Mouse (Mus musculus) forebrain, embryonic 10.5 days (tissue): ENCODE results near the gene Ppp4c. TPM values are rescaled to one million over a fixed set of nuclear protein-coding genes. Genes with fewer than 3 reads are reported as not detected.
A peak's percentile ranks its signal among the peaks of the same experiment; 100 is the strongest.

Experiments
- DNase-seq: peaks from one replicate; pipeline ENCODE4 v3.0.0-alpha.2; 2017; ENCODE audit warnings: low spot score; ENCODE audit errors: extremely low spot score
- H3K27ac ChIP-seq: fragments of 300-500 bp; sonication (generic); 2 replicates; pipeline ENCODE4 v1.5.1; 2016; ENCODE audit warnings: mild to moderate bottlenecking
- H3K27me3 ChIP-seq: fragments of 300-500 bp; sonication (generic); 2 replicates; pipeline ENCODE4 v1.6.1; 2016; ENCODE audit warnings: mild to moderate bottlenecking; ENCODE audit not compliant: poor library complexity, severe bottlenecking
- H3K36me3 ChIP-seq: fragments of 300-500 bp; sonication (generic); replicated peaks from 2 replicates; pipeline ENCODE4 v1.6.1; 2016; ENCODE audit warnings: mild to moderate bottlenecking, moderate library complexity
- H3K4me1 ChIP-seq: fragments of 300-500 bp; sonication (generic); 2 replicates; pipeline ENCODE4 v1.6.1; 2016
- H3K4me3 ChIP-seq: fragments of 300-500 bp; sonication (generic); 2 replicates; pipeline ENCODE4 v1.5.1; 2016; ENCODE audit warnings: mild to moderate bottlenecking, moderate library complexity
- H3K9me3 ChIP-seq: fragments of 300-500 bp; sonication (generic); 2 replicates; pipeline ENCODE4 v1.6.1; 2016; ENCODE audit warnings: mild to moderate bottlenecking, moderate library complexity
- WGBS: fragments of 180-500 bp; shearing (Covaris S2); methylation state at CpG from one replicate; pipeline ENCODE4 v1.1.7; 2016; 5-methylcytosine and 5-hydroxymethylcytosine counted together
- polyA plus RNA-seq: library from polyadenylated mRNA; unstranded; fragments of >200 nt; fragmentation: Nextera tagmentation; extraction: Ambion mirVana; gene quantifications from 2 replicates; pipeline ENCODE4 v1.2.1, GENCODE M21; 2016

The Ppp4c gene
- polyA plus RNA-seq, 1 experiment from 2014 or later: 423 TPM

DNA sequence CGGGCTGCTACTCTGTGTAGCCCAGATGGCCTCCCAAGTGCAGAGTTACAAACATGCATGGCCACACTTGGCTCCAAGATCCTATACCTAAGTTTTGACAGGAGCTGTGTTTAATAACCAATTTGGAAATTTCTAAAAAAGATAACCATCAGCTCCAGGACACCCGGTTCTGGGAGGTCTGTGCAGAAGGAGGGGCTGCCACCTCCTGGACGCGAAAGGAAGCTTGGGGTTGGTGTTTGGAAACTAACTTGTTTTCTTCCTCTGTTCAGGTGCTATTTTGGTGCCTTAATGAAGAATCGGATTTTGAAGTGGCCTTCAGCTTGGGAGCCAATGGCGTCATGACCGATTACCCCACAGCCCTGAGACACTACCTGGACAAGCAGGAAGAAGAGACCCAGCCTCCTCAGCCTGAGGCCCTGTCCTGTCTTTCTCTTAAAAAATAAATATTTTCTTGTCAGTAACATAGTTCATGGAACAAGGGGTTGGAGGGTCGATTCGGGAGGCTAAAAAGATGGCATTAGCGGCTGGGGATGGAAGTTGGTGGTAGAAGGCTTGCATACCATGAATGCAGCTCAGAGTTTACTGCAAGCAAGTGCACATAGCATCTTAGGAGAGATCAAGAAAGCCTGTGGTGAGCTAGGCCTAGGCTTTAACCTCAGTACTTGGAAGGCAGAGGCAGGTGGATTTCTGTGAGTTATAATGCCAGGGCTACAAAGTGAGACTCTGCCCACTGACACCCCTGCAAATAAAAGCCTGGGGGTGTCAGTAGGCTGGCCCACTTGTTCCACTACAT is 16.9 kb downstream of the Ppp4c start:
- 84% methylated on average over 10 of the region's 10 CpGs for WGBS
- DNase-seq: no peak

DNA sequence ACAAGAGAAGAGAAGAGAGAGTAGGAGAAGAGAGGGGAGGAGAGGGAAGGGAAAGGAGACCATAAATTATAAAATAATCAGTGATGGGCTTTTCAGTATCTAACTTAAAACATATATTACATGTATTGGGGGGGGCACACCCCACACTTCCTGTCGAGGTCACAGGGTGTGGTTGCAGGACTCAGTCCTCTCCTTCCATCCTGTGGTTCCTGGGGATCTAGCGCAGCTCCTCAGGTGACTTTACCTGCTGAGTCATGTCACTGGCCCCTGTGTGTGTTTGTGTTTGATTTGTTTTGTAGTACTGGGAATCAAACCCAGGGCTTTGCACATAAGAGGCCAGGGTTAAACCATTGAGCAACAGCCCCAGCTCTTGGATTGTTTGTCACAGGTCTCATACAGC is 17.8 kb downstream of the Ppp4c start:
- 89% methylated on average over 2 of the region's 2 CpGs for WGBS
- H3K4me1 ChIP-seq: peaks cover 37% of the 10 kb centered on the region
- DNase-seq: no peak
- no peak overlapping the region for H3K27ac ChIP-seq
- no peaks in the 10 kb centered on the region for H3K27me3 ChIP-seq
- peaks cover 42% of the 10 kb centered on the region for H3K36me3 ChIP-seq
- no peak overlapping the region for H3K4me3 ChIP-seq
- H3K9me3 ChIP-seq: no peaks in the 10 kb centered on the region

More for the DNA sequence above, 16.9 kb downstream of the Ppp4c start:
- H3K27ac ChIP-seq: peak overlapping the region; percentile 96
- H3K4me1 ChIP-seq: peaks cover 46% of the 10 kb centered on the region
- peaks cover 32% of the 10 kb centered on the region for H3K36me3 ChIP-seq
- no peaks in the 10 kb centered on the region for H3K27me3 ChIP-seq
- peak overlapping the region; percentile 88; the same call in 1 of the 2 replicates for H3K4me3 ChIP-seq
- no peaks in the 10 kb centered on the region for H3K9me3 ChIP-seq

- Histone ChIP-seq H3K4me1 (peaks cover 34% of the 10 kb centered on the region), H3K36me3 (peaks cover 50% of the 10 kb centered on the region), H3K4me3 (no peak overlapping the region), H3K27ac (no peak overlapping the region), H3K9me3 (no peaks in the 10 kb centered on the region), H3K27me3 (no peaks in the 10 kb centered on the region)
- DNase-seq: no peak
- 91% methylated on average over 2 of the region's 2 CpGs for WGBS
Observed at GRCm38 (mm10) chr7:126773351-126773750, 18.9 kb downstream of the Ppp4c start.

DNA sequence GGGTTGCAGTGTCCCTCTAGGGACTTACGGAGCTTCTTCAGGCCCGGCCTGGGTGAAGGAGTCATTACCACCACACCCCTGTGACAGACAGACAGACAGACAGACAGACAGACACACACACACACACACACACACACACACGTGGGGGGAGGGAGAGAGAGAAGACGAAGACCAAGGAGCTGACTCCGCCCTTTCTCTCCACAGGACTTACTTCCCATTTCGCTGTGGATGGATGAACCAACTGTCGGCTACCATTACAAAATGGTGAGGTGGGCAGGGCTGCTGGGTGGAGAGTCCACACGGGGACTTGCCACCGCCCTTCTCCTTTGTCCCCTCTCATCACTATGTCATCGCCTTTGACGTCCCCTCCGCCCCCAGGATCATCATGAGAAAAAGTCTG is 21.5 kb downstream of the Ppp4c start:
- Histone ChIP-seq H3K9me3 (no peaks in the 10 kb centered on the region), H3K27me3 (no peaks in the 10 kb centered on the region), H3K36me3 (peaks cover 76% of the 10 kb centered on the region), H3K4me3 (no peak overlapping the region), H3K4me1 (peaks cover 8% of the 10 kb centered on the region), H3K27ac (no peak overlapping the region)
- 87% methylated on average over 12 of the region's 12 CpGs for WGBS
- DNase-seq: no peak

GRCm38 (mm10) chr7:126767001-126767400 is 25.3 kb downstream of the Ppp4c start:
- H3K36me3 ChIP-seq: peaks cover 97% of the 10 kb centered on the region
- WGBS: 91% methylated on average over 8 of the region's 8 CpGs
- DNase-seq: no peak
- no peaks in the 10 kb centered on the region for H3K9me3 ChIP-seq
- H3K4me1 ChIP-seq: peaks cover 11% of the 10 kb centered on the region
- H3K27ac ChIP-seq: no peak overlapping the region
- no peaks in the 10 kb centered on the region for H3K27me3 ChIP-seq
- H3K4me3 ChIP-seq: no peak overlapping the region

- Histone ChIP-seq H3K4me3 (no peak within 1 kb of the TSS), H3K4me1 (peaks cover 19% of the 10 kb centered on the region), H3K9me3 (no peaks in the 10 kb centered on the region), H3K27me3 (no peaks in the 10 kb centered on the region), H3K27ac (no peak within 1 kb of the TSS), H3K36me3 (peaks cover 98% of the 10 kb centered on the region)
- WGBS: 95% methylated on average over 16 of the region's 16 CpGs
- DNase-seq: no peak
Observed at GRCm38 (mm10) chr7:126766201-126766600, 26.1 kb downstream of the Ppp4c start, which contains the start of gene Gdpd3. TSS of gene Gdpd3 (plus strand) at chr7:126766334.

GRCm38 (mm10) chr7:126765540-126765939 is 26.8 kb downstream of the Ppp4c start:
- Histone ChIP-seq H3K27ac (no peak overlapping the region), H3K36me3 (peaks cover 98% of the 10 kb centered on the region), H3K9me3 (no peaks in the 10 kb centered on the region), H3K4me1 (peaks cover 26% of the 10 kb centered on the region), H3K27me3 (no peaks in the 10 kb centered on the region), H3K4me3 (no peak overlapping the region)
- 92% methylated on average over 9 of the region's 9 CpGs for WGBS
- DNase-seq: no peak

- 0 out of 2 replicates have a peak overlapping the region, but pooled peaks have one; percentile 5 for H3K4me3 ChIP-seq
- 79% methylated on average over 17 of the region's 17 CpGs for WGBS
Observed at GRCm38 (mm10) chr7:126762471-126763008, 29.8 kb downstream of the Ppp4c start.

DNA sequence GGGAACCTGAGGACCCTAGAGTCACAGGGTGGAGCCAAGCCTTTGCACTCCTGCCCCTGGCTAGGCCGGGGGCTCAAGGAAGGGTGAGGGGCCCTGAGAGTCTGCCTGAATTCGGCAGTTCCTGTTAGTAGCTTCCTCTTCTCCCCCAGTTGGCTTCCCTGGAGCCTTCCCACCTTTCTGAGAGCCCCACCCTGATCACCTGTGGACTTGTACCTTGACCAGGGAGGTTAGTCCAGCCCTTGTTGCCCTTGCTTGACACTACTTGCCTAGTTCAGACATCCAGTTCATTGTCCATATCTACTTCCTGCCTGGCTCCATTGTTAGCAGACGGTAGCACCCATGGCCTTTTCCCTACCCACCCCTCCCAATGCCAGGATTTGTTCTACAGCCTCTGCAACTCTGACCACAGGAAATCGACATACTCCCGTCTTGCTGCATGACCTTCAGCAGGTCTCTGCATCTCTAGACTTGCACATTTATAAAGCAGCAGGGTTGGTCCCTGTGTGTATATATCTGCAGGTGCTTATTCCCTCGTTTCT is 30.7 kb downstream of the Ppp4c start:
- no peak for DNase-seq
- Histone ChIP-seq H3K4me3 (0 out of 2 replicates have a peak overlapping the region, but pooled peaks have one; percentile 6), H3K27ac (peak overlapping the region; percentile 1; the same call in 1 of the 2 replicates), H3K4me1 (peaks cover 41% of the 10 kb centered on the region), H3K27me3 (no peaks in the 10 kb centered on the region), H3K9me3 (no peaks in the 10 kb centered on the region), H3K36me3 (peaks cover 58% of the 10 kb centered on the region)
- WGBS: 81% methylated on average over 6 of the region's 6 CpGs

More at GRCm38 (mm10) chr7:126762471-126763008, 29.8 kb downstream of the Ppp4c start:
- Histone ChIP-seq H3K9me3 (no peaks in the 10 kb centered on the region), H3K4me1 (peaks cover 41% of the 10 kb centered on the region), H3K27me3 (no peaks in the 10 kb centered on the region), H3K36me3 (peaks cover 68% of the 10 kb centered on the region), H3K27ac (peak overlapping the region; percentile 40; the same call in 1 of the 2 replicates)
- DNase-seq: no peak

DNA sequence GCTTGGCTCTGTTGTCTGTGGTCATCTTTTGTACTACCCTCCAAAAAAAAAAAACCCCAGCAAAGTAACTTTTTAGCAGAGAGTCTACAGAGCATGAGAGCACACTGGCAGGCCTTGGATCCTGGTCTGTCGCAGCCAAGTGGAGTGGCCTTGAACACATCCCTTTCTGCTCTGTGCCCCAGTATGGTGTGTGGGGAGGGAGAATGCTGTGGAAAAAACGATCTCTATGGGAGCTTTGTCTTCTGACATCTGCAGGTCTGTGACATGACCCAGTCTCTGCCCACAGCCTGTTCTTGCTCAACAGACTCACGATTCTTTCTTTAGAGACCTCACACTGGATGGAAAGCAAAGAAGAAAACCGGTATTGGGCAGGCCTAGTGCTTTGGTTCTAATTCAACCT is 31.3 kb downstream of the Ppp4c start:
- peaks cover 52% of the 10 kb centered on the region for H3K36me3 ChIP-seq
- peaks cover 41% of the 10 kb centered on the region for H3K4me1 ChIP-seq
- DNase-seq: no peak
- no peaks in the 10 kb centered on the region for H3K27me3 ChIP-seq
- H3K4me3 ChIP-seq: peak overlapping the region; percentile 91; the same call in 1 of the 2 replicates
- peak overlapping the region; percentile 96 for H3K27ac ChIP-seq
- 78% methylated on average over 4 of the region's 4 CpGs for WGBS
- H3K9me3 ChIP-seq: no peaks in the 10 kb centered on the region

DNA sequence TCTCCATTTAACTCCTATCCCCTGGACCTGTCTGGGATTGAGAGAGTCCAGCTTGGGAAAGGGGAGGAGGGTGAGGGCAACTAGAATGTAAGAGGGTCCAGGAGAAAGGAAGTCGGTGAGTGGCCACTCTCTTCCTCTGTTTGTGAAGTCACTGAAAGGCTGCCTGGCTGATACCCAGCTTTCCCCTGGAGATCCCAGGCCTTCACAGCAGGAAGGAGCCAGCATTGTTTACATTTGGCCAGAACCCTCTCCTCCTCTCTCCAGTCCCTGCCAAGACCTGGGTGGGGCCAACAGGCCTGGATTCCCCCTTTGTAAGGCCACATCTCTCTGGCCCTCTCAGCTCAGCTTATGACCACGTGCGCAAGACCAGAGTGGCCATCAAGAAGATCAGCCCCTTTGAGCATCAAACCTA is 31.9 kb downstream of the Ppp4c start:
- Histone ChIP-seq H3K9me3 (no peaks in the 10 kb centered on the region), H3K36me3 (peaks cover 46% of the 10 kb centered on the region), H3K4me1 (peaks cover 41% of the 10 kb centered on the region), H3K27me3 (no peaks in the 10 kb centered on the region), H3K27ac (peak overlapping the region; percentile 96), H3K4me3 (peak overlapping the region; percentile 91)
- 16% methylated on average over 3 of the region's 3 CpGs for WGBS
- no peak for DNase-seq

DNA sequence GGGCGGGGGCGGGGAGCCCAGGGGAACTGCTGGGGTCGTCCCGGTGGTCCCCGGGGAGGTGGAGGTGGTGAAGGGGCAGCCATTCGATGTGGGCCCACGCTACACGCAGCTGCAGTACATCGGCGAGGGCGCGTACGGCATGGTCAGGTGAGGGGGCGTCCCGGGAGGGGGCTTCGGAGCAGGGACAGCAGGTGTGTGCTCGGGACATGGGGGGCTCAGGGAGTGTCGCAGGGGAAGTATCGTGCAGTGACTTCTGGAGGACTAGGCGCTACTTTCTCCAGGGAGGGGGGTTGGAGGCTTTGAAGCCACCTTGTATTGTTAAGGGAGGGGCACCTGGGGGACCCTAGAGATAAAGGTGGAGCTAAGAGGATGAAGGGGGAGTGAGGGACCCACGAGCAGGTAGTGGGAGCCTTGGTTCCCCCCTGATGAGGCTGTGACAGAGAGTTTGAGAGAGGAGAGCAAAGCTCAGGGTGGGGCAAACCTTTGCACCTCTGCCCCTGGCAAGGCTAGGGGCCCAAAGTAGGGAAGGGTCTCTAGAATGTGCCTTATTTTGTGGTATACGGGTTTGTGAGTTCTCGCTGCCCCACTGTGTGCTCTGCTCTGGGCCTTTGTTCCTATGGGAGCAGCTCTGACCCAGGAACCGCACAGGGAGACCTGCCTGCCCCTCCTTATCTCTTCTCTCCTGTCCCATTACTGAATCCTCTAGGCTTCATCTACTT is 32.5 kb downstream of the Ppp4c start:
- H3K4me1 ChIP-seq: peaks cover 47% of the 10 kb centered on the region
- peaks cover 41% of the 10 kb centered on the region for H3K36me3 ChIP-seq
- no peaks in the 10 kb centered on the region for H3K27me3 ChIP-seq
- peak overlapping the region; percentile 96 for H3K27ac ChIP-seq
- peak overlapping the region; percentile 91 for H3K4me3 ChIP-seq
- 2% methylated on average over 22 of the region's 24 CpGs for WGBS
- no peak for DNase-seq
- H3K9me3 ChIP-seq: no peaks in the 10 kb centered on the region
